Mouse (Mus musculus): ENCODE measurements around the gene Prkd2.

DNA sequence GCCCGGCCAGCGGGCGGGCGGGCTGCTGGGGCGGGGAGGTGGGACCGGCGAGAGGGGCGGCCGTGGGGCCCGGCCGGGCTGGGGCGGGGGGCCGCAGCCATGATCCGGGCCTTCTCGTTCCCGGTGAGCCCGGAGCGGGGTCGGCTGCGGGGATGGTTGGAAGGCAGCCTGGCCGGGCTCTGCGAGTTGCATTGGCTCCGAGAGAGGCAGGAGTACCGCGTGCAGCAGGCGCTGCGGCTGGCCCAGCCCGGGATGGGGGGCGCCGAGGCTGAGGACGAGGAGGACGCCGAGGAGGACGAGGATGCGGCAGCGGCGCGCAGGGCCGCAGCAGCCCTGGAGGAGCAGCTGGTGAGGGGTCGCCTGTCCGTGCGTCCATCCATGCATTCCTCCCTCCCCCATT, 32.6 kb downstream of the Prkd2 start:
- no peak for TF ChIP-seq TAL1 (IDR thresholded peaks at IDR 0.05; ENCODE audit: low read length)
- TF ChIP-seq GATA1 (IDR thresholded peaks at IDR 0.05; ENCODE audit: low read length) = no peak

Measured in erythroblast, embryonic 14.5 days (primary cell).